Mouse (Mus musculus) MN1 (cell line): ENCODE measurements around the gene Tlk2.

Experiments
- DNase-seq: peaks from one replicate; pipeline ENCODE4 v3.0.0-alpha.2; 2016; ENCODE audit warnings: low spot score

Tlk2 gene

GRCm38 (mm10) chr11:105313633-105314014 is 135.0 kb downstream of the Tlk2 start:
- DNase-seq = no peak

- DNase-seq = peak; percentile 28
Observed at GRCm38 (mm10) chr11:105315296-105315695, 136.7 kb downstream of the Tlk2 start.

GRCm38 (mm10) chr11:105316121-105316520 is 137.5 kb downstream of the Tlk2 start:
- DNase-seq = no peak

GRCm38 (mm10) chr11:105317769-105318168 is 139.2 kb downstream of the Tlk2 start:
- no peak for DNase-seq

GRCm38 (mm10) chr11:105321090-105321489 is 142.5 kb downstream of the Tlk2 start:
- no peak for DNase-seq

GRCm38 (mm10) chr11:105323530-105323929 is 144.9 kb downstream of the Tlk2 start:
- DNase-seq = no peak

- DNase-seq = no peak
Observed at GRCm38 (mm10) chr11:105327101-105327500, 148.5 kb downstream of the Tlk2 start.

GRCm38 (mm10) chr11:105329962-105330361 is 151.4 kb downstream of the Tlk2 start:
- no peak for DNase-seq

- no peak for DNase-seq
Observed at GRCm38 (mm10) chr11:105331129-105331528, 152.5 kb downstream of the Tlk2 start.

- peak; percentile 77 for DNase-seq
Observed at GRCm38 (mm10) chr11:105331732-105332131, 153.1 kb downstream of the Tlk2 start.

GRCm38 (mm10) chr11:105332468-105332867 is 153.9 kb downstream of the Tlk2 start:
- DNase-seq = peak; percentile 87
